ENCODE assay signal across 7 mouse cellular contexts in the genomic region with DNA sequence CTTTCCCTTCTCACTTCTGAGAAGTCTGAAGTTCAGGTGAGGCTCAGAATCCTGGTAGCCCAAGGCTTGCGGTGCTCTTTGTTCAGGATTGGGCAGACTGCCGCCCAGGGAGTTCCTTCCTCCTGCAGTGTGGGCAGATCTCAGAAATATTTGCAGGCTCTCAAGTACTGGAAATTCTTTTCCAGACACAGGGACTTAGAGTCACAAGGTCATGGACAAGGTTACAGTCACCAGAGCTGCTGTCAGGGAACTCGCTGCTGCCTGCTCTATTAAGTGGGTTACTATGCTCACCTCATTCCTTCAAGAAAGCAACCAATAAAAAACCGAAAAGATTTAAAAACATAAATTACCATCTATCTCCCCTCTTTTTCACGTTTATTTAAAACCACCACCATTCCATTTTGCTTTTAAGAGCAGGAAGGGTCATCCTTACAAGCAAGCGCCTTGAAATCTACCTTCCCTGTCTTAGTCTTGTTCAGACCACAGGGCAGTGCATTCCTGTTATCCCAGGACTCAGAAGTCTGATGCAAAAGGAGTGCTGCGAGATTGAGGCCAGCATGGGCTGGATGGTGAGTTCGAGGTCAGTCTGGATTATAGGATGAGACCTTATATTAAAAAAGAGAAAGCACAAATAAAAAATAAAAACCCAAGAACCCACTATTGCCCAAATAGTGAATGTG. TPM values are rescaled to one million over a fixed set of nuclear protein-coding genes. Genes with fewer than 3 reads are reported as not detected.
DNase-seq lines count a peak whose midpoint lies in the region; ATAC-seq and TF ChIP-seq lines count a peak whose summit lies in the region.

No protein-coding gene starts in this region.

- H3K9ac ChIP-seq in kidney, postnatal 0 days (ENCODE audit: low read depth, low read length), result 0 out of 2 replicates have a peak overlapping the region, but pooled peaks have one; percentile 84
- H3K9ac ChIP-seq in embryonic facial prominence, embryonic 11.5 days (replicated peaks; ENCODE audit: low read length), result no peak overlapping the region
- peak overlapping the region; percentile 95 for H3K9ac ChIP-seq in hindbrain, embryonic 16.5 days (ENCODE audit: low read depth, low read length)

- peaks cover 32% of the 10 kb centered on the region for H3K79me2 ChIP-seq in myocyte (ENCODE audit: control insufficient read depth, insufficient read depth)

- H3K27ac ChIP-seq in kidney, postnatal 0 days, result 0 out of 2 replicates have a peak overlapping the region, but pooled peaks have one; percentile 21
- H3K27ac ChIP-seq in embryonic facial prominence, embryonic 11.5 days (replicated peaks; ENCODE audit: low read depth, low read length), result no peak overlapping the region
- H3K27ac ChIP-seq in hindbrain, embryonic 16.5 days (ENCODE audit: low read depth, low read length), result peak overlapping the region; percentile 48

- H3K36me3 ChIP-seq in kidney, postnatal 0 days (ENCODE audit: insufficient read depth, low read length), result no peaks in the 10 kb centered on the region
- H3K36me3 ChIP-seq in embryonic facial prominence, embryonic 11.5 days (replicated peaks; ENCODE audit: control insufficient read depth, insufficient read depth, low read depth, low read length), result no peaks in the 10 kb centered on the region
- H3K36me3 ChIP-seq in hindbrain, embryonic 16.5 days (ENCODE audit: control insufficient read depth, insufficient read depth, low read length), result no peaks in the 10 kb centered on the region
- H3K36me3 ChIP-seq in myocyte (ENCODE audit: control insufficient read depth, insufficient read depth), result no peaks in the 10 kb centered on the region

- peak overlapping the region; percentile 89 for H3K4me3 ChIP-seq in kidney, postnatal 0 days (replicated peaks; ENCODE audit: low read depth, low read length)
- H3K4me3 ChIP-seq in embryonic facial prominence, embryonic 11.5 days (ENCODE audit: low read depth, low read length), result peak overlapping the region; percentile 91
- H3K4me3 ChIP-seq in hindbrain, embryonic 16.5 days (ENCODE audit: low read length), result peak overlapping the region; percentile 97
- H3K4me3 ChIP-seq in myocyte, result peak overlapping the region; percentile 76

- 46% methylated on average over 8 of the region's 8 CpGs for WGBS in kidney, postnatal 0 days
- 49% methylated on average over 8 of the region's 8 CpGs for WGBS in embryonic facial prominence, embryonic 11.5 days
- 47% methylated on average over 8 of the region's 8 CpGs for WGBS in hindbrain, embryonic 16.5 days

- TF ChIP-seq CTCF in kidney, postnatal 0 days (IDR thresholded peaks at IDR 0.05; ENCODE audit: low read depth), result no peak

- no peak for DNase-seq in kidney, postnatal 0 days (ENCODE audit: low spot score)
- no peak for DNase-seq in kidney, postnatal 4 days
- no peak for DNase-seq in embryonic facial prominence, embryonic 11.5 days (ENCODE audit: low spot score)
- DNase-seq in left cerebral cortex, adult 11 months (ENCODE audit: low spot score), result no peak
- DNase-seq in natural killer cell, adult 2 months (ENCODE audit: low spot score in 2 of 2), result no peak

- no peak for TF ChIP-seq POLR2A in myocyte (IDR thresholded peaks at IDR 0.05; ENCODE audit: insufficient read length, low read depth)

- ATAC-seq in kidney, postnatal 0 days (replicated peaks; ENCODE audit: low FRiP score, low read depth), result peak; percentile 44
- ATAC-seq in embryonic facial prominence, embryonic 11.5 days (replicated peaks; ENCODE audit: insufficient number of reproducible peaks, low FRiP score, low TSS enrichment, low read depth), result peak; percentile 51
- ATAC-seq in hindbrain, embryonic 16.5 days, result no peak

- H3K4me2 ChIP-seq in kidney, postnatal 0 days (ENCODE audit: low read length), result peak overlapping the region; percentile 98
- H3K4me2 ChIP-seq in embryonic facial prominence, embryonic 11.5 days (ENCODE audit: low read depth, low read length), result peak overlapping the region; percentile 27; the same call in 1 of the 2 replicates
- peak overlapping the region; percentile 64 for H3K4me2 ChIP-seq in hindbrain, embryonic 16.5 days (ENCODE audit: low read length)
- H3K4me2 ChIP-seq in myocyte (ENCODE audit: low read depth), result peak overlapping the region; percentile 61

- peak overlapping the region; percentile 85 for H3ac ChIP-seq in myocyte (ENCODE audit: control insufficient read depth, insufficient read length)

- H3K27me3 ChIP-seq in kidney, postnatal 0 days (ENCODE audit: insufficient read depth, low read length), result no peaks in the 10 kb centered on the region
- no peaks in the 10 kb centered on the region for H3K27me3 ChIP-seq in embryonic facial prominence, embryonic 11.5 days (ENCODE audit: control insufficient read depth, insufficient read depth, low read length)
- no peaks in the 10 kb centered on the region for H3K27me3 ChIP-seq in hindbrain, embryonic 16.5 days (replicated peaks; ENCODE audit: control insufficient read depth, insufficient read depth, low read length)
- H3K27me3 ChIP-seq in myocyte (ENCODE audit: control insufficient read depth, insufficient read depth, insufficient read length), result no peaks in the 10 kb centered on the region

- H3K9me3 ChIP-seq in kidney, postnatal 0 days (replicated peaks; ENCODE audit: low read length), result no peaks in the 10 kb centered on the region
- no peaks in the 10 kb centered on the region for H3K9me3 ChIP-seq in embryonic facial prominence, embryonic 11.5 days (replicated peaks; ENCODE audit: control insufficient read depth, low read length)
- H3K9me3 ChIP-seq in hindbrain, embryonic 16.5 days (ENCODE audit: control insufficient read depth, low read length), result no peaks in the 10 kb centered on the region

- no peaks in the 10 kb centered on the region; the same call in 1 of the 2 replicates for H3K4me1 ChIP-seq in kidney, postnatal 0 days (replicated peaks; ENCODE audit: insufficient read depth, low read length)
- peaks cover 2% of the 10 kb centered on the region; the same call in 1 of the 2 replicates for H3K4me1 ChIP-seq in embryonic facial prominence, embryonic 11.5 days (ENCODE audit: control insufficient read depth, insufficient read depth, low read length)
- H3K4me1 ChIP-seq in hindbrain, embryonic 16.5 days (ENCODE audit: control insufficient read depth, insufficient read depth, low read depth, low read length), result peaks cover 27% of the 10 kb centered on the region

TF ChIP-seq in myocyte, 11 proteins besides CTCF, POLR2A, EP300 and RAD21:
- no peak for TF ChIP-seq USF1 (IDR thresholded peaks at IDR 0.05; ENCODE audit: low read depth)
- no peak for TF ChIP-seq MYOG (IDR thresholded peaks at IDR 0.05; ENCODE audit: control insufficient read depth in 1 of 3, insufficient read depth in 1 of 3, insufficient read length in 2 of 3, low read depth in 2 of 3)
- TF ChIP-seq E2F4 (IDR thresholded peaks at IDR 0.05; ENCODE audit: insufficient read depth), result no peak
- TF ChIP-seq REST (IDR thresholded peaks at IDR 0.05; ENCODE audit: insufficient read depth, insufficient read length), result no peak
- no peak for TF ChIP-seq MYOD1 (IDR thresholded peaks at IDR 0.05; ENCODE audit: control insufficient read depth in 1 of 3, insufficient read length in 2 of 3, low read depth in 2 of 3)
- TF ChIP-seq POLR2AphosphoS2 (IDR thresholded peaks at IDR 0.05; ENCODE audit: insufficient read length, low read depth), result no peak
- no peak for TF ChIP-seq SRF (IDR thresholded peaks at IDR 0.05; ENCODE audit: control insufficient read depth, insufficient read length, low read depth)
- TF ChIP-seq CEBPB (IDR thresholded peaks at IDR 0.05; ENCODE audit: insufficient read depth, poor library complexity, severe bottlenecking), result no peak
- no peak for TF ChIP-seq TCF3 (IDR thresholded peaks at IDR 0.05; ENCODE audit: insufficient read length, low read depth)
- TF ChIP-seq MAX (IDR thresholded peaks at IDR 0.05; ENCODE audit: low read depth), result no peak
- no peak for TF ChIP-seq TCF12 (IDR thresholded peaks at IDR 0.05; ENCODE audit: insufficient read depth, poor library complexity, severe bottlenecking)
TF ChIP-seq in myocyte: peak in this region for 0.

RNA-seq across cellular contexts. Expression of a gene that starts 0.6 kb away (rescaled TPM):
- polyA plus RNA-seq in kidney, postnatal 0 days (2015; fragmentation: Nextera tagmentation; extraction: Ambion mirVana), result 60.3 and 60.6 TPM in 2 replicates
- polyA plus RNA-seq in embryonic facial prominence, embryonic 11.5 days (2014; fragmentation: Nextera tagmentation; extraction: Ambion mirVana), result 52.5 and 54.7 TPM in 2 replicates
- 33.8 and 40.2 TPM in 2 replicates for polyA plus RNA-seq in hindbrain, embryonic 16.5 days (2015; fragmentation: Nextera tagmentation; extraction: Ambion mirVana)
- polyA plus RNA-seq in myocyte (2012; fragmentation: generic; extraction: Trizol), result 59.4 TPM

Comparison
In these comparisons a context has a peak if more than half of its experiments do, and no peak if none do; other contexts are left out.
1. H3K4me2 ChIP-seq: peak in every context shown above with its lines; median percentile 98 in kidney, postnatal 0 days; 64 in hindbrain, embryonic 16.5 days; 61 in myocyte; 27 in embryonic facial prominence, embryonic 11.5 days.